Mouse (Mus musculus): ENCODE measurements around the gene Lpp.

DNA sequence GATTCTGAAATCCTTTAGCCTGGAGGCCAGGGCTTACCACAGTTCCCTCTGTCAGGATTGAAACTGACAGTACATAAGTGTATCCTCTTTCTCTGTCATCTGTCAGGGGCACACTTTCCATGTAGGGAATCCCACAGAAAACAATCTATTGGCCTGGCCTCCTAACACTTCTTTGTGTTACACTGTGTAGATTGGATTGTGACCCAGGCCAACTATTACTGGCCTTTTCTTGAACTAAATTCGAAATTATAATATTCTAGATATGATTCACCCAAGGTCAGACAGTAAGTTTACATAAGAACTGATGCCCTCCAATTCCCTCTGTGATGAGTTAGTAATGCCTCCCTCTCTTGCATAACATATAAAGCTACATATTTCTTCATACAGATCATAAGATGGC, 553.0 kb downstream of the Lpp start:
- TF ChIP-seq CTCF (IDR thresholded peaks at IDR 0.05; ENCODE audit: control insufficient read depth, insufficient read depth, insufficient replicate concordance, low read depth, low read length) (no peak), POLR2A (IDR thresholded peaks at IDR 0.05; ENCODE audit: control insufficient read depth, low read depth, low read length) (no peak)

Data from testis, adult 2 months (tissue).